Mouse (Mus musculus) adrenal gland, postnatal 4 days (tissue): ENCODE measurements around the gene Tex38. TPM values are rescaled to one million over a fixed set of nuclear protein-coding genes. Genes with fewer than 3 reads are reported as not detected.

Source experiments
- DNase-seq, 2 experiments: peaks; one replicate each; pipeline ENCODE4 v3.0.0; 2021 to 2022; ENCODE audit warnings: low spot score in 2 of 2, mixed read lengths in 2 of 2
- total RNA-seq, 2 experiments: library from RNA; stranded (reverse); gene quantifications; 2 replicates each; pipeline ENCODE4 v1.2.3; 2021

The Tex38 gene
- total RNA-seq, 2 experiments from 2014 or later = 2.4 to 2.5 TPM

DNA sequence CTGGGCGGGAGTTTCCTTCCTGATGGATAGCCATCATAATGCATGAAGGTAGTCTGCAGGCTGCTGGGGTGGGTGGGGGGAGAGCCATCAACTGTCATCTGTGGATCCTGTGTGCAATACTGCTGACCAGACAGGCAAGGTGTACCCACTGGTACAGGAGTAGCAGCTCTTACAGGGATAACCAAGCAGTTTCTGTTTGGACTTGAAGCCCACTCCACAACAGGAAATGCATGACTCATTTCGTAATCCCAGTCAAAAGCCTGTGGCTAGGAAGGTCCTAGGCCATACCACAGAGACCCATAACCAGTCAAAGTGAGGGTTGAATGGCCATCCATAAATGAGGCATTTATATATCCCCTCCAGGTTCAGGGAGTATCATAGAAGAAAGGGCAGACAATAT, 3.2 kb downstream of the Tex38 start:
- DNase-seq = no peak

DNA sequence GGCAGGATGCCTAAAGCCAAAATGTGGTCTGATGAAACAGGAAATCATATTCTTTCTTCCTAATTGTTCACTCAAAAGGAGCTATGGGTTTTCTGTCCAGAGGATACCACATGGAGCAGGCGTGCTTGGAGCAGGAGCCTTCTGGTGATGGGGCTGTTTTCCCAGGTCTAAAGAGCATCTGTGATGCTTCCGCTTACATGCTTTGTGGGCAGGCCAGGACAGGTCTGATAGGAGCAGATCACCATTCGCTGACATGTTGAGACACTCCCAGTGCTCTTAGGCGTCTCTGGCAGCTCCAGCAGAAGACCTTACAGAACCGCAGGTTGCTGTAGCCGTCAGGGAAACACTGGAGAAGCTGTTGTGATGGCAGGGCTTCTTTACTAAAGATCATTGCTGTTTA, 5.8 kb downstream of the Tex38 start:
- DNase-seq = no peak

DNA sequence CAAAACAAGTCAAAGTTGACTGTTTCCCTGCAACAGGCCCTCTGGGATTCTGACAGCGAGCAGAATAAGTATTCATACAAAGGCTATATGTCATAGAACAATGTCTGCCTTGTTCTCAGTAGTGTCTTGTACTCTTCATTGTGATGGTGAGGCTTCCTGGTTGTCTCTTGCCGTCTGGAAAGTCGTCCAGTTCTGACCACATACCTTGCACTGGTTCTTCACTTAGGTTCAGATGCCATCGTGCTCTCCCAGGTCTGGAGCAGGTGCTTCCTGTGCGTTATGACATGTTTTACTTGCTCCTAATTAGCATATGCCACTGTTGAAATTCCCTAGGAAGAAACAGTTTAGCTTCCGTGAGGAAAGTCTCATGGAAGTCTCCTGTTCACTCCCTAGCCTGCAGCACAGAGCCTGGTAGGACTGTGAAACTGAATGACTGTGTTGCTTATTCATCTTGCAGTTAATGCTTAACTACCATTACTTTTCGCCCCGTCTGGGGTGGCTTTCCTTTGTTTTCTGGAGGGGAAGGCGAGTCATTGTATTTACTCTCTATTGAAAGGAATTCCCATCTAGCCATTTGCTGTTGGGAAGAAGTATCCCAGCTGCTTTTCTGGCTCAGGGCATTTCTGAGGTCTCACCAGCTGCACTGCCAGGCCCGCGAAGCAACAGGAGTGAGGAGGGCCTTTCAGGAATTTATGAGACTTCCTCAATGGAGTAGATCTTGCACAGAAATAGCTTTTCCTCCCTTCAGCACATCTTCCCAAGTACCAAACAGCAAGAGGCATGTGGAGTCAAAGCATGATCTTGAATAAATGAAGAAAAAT, 13.0 kb downstream of the Tex38 start:
- no peak for DNase-seq

DNA sequence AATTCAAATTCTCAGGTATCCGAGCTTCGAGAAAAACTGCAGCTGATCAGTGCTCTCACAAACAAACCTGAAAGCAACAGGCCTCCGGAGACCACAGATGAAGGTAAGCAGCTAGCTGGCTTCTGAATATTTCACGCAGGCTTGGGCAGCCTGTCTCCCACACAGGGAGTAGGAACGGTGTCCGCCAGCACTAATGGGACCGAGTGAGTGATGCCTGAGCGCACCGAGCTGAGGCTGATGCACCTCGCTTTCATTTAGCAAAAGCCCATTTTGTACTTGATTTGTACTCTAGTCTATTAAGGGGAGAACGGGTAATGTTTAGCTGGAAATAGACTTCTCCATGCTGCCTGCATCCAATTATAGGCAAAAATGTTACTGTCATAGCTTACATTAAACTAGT, 16.2 kb downstream of the Tex38 start:
- DNase-seq = no peak

DNA sequence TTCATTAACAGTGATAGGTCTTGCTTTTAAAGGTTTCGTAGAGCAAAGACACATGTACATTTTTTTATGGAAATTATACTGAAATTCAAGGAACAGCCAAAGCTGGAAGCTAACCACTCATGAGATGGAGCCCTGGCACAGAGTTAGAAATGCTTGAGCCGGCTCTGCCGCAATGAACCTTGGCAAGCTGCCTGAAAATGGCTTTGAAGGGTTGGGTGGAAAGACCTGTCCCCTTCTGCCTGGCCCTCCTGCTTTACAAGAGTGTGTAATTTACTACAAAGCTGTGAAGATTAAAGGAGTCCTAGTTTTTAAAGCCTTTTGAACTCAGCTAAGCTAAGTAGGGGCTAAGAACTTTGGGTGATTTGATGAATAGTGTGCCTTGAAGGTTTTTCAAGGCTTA, 19.6 kb downstream of the Tex38 start:
- DNase-seq = peak in 1 of 2 experiments; percentile 31

DNA sequence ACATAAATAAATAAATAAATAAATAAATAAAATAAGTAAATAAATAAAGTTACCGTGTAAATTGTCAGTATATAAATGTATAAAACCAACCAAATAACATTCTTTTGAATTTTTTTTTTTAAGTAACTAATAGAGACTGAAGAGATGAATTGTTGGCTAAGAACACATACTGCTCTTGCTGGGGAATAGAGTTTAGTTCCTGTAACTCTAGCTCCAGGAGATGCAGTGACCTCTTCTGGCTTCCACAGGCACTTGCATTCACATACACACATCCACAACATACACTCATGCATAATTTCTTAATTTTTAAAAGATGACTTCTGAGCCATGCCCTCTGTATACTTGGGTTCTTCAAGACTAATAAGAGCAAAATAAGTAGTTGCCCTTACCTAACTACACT, 26.0 kb downstream of the Tex38 start:
- DNase-seq = no peak

DNA sequence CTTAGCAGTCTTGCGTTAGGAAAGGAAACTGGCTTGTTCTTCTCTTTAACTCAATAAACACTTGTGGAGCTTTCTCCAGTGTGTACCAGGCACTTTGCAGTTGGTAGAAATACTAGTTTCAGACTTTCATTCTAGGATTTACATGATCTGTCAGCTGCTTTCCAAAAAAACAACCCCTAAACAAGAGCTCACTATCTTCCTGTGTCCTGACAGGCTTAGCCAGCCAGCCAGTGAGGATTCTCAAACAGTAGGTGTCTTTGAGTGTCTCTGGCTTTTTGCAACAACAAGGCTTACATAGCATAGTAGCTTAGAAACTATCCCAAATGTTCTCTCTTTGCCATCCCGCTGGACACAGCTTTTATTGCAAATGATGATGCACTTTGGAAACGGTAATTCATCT, 26.7 kb downstream of the Tex38 start:
- DNase-seq = no peak

DNA sequence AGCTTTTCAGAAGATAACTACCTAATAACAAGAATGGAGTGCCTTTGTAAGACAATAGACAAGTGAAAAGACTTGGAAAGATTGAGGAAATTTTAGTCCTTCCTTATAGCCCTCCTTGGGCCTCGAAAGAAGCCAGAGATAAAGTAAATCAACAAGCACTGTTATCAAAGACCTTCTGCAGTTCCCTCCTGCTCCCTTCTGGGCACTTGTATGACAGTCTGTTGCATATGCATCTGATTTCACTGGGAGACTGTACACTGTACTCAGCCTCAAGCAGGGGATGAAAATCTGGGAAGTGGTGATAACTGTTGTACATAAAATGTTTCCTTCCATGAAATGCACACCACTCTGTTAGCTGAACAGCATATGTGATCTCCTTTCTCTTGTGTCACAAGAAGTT, 31.5 kb downstream of the Tex38 start:
- no peak for DNase-seq

DNA sequence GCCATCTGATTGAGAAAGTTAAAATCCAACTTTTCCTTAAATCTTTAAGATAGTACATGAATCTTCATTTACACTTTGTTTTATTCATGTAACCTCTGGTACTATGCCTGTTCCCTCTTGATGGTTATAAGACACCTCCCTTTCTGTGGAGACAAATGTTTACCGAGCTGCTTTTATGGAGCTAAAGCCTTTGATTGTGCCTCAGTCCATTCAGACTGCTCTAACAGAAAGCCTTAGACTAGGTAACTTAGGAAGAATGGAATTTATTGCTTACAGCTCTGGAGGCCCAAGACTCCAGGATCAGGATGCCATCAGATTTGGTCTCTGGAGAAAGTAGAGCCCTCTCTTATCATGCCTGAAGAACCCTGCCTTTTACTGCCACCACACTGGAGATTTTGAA, 32.6 kb downstream of the Tex38 start:
- DNase-seq = no peak

DNA sequence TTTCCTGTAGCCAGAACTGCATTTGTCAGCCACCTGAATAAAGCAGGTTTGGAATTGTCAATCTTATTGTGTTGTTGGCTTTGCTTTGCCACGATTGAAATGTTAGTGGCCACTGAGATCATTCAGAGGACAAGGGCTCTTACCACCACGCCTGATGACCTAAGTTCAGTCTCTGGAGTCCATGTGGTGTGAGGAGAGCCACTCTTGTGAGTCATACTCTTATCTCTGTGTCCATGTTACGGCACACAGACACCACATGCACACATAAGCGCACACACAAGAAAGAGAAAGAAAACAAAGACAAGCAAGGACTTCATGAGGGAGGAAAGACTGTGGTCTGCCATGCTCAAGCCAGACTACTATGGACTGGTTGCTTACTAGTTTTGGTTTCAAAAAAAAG, 37.7 kb downstream of the Tex38 start:
- no peak for DNase-seq

DNA sequence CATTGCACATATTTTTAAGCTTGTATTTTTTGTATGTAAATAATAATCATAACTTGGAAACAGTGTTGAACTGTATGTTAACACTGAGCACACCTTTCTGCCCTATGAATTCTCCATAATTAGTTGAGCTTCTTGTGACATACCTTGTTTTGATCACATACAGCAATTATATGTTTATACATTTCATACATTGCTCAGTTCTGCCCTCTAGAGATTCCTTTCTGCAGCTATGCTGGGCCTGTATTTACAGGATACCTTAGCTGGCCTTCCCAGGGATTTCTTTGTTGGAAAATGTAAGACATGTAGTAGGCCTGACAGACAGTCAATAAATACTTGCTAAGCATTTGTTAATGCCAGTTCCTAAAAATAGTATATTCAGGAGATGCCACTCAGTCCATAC, 38.2 kb downstream of the Tex38 start:
- DNase-seq = no peak

DNA sequence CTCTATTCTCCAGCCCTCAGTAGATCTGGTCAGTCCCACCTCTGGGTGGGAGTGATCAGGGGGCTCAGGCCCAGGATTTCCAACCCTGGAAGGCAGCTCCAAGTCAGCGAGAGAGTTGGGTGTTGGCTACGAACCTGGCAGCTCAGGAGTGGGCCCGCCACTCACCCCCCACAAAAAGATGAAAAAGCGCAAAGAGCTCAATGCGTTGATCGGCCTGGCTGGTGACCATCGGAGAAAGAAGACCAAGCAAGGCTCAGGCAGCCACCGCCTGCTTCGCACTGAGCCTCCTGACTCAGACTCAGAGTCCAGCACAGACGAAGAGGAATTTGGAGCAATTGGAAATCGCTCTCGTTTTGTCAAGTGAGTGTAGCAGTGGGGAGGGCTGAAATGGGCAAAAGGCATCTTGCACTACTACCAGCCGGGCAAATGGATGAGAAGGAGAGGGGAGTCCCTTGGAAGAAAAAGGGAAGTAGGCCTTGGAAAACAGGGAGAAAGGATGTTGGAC, 42.3 kb downstream of the Tex38 start:
- no peak for DNase-seq

DNA sequence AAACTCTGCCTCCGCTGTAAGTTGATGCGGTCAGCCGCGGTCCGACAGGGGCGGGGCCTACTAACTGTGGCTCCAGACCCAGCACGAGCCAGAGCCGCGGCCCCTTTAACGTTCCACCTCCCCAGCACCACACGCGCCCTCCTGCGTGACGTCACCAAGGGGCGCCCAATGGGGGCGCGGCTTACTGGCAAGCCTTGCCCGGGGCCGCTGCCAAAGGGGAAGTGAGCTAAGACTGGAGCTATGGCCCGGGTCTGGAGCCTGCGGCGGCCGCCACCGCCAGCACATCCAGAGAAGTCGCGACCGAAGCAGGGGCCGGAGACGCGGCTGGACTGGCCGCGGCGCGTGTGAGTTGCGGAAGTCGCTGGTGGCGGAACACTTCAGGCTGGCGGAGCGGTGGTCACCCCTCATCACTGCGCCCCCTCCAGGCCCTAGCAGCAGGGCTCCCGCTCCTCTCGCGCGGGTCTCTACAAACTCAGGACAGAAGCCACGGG, 43.2 kb downstream of the Tex38 start, which contains the start of gene Efcab14:
Efcab14 (plus strand) TSS at position 194 of the 491 bp plus-strand sequence.
- DNase-seq = peak; percentile 97 to 98

DNA sequence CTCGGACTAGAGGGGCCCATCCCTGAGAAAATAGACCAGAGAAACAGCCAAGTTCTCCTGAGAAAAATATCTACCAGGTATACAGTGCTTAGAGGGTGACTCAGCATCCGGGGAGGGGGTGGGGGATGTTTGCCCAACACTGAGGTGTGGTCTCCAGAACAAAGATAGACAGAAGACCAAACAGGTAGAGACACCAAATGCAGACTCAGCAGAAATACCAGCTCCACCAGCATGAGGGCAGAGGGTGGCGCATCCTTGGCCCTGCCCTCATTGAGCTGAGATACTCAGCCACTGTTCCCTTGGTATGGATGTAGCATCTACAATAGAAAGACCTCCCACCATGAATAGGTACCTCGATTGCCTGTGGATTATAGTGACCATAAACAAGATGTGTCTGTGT, 46.0 kb downstream of the Tex38 start:
- no peak for DNase-seq

DNA sequence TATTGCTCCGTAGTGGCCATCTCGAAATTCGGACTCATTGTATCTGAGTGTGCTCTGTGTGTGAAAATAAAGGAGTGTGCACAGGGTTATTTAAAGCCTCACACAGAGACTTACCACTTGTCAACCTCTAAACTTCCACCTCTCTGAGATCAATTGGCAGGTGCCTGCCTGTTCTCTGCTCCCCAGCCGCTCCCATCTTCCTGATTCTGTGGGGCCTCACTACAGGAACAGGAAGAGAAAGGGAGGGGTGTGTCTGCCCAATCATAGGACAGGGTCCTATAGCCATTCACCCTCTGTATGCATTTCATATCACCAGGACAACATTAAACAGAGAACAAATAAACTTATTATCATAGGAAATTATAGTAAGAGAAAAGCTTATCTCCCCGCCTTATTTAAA, 47.1 kb downstream of the Tex38 start:
- DNase-seq = no peak

DNA sequence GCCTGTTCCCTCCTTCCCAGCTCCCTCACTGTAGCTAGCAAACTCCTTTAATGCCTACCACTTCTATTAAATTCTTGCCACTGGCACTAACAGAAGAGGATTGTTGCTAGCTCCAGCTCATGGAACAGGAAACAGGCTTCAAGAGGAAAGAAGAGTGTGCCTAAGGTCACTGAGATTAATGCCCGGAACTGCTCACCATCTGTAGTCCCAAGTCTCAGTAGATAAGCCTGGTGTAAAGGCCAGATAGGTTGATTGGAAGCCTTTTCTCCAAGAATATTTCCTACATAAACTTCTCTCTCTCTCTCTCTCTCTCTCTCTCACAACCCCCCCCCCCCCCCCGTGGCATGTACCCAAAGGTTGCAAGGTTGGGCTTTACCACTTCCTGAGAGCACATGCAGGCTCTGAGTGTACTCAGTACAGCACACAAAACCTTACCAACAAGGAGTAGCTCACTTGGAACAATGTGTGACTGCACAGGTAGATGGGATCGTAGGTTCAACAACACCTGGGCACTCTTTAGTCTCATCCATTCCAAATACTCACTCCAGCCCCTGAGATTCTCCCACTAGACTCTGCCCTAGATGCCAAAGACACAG, 48.5 kb downstream of the Tex38 start:
- DNase-seq = no peak

DNA sequence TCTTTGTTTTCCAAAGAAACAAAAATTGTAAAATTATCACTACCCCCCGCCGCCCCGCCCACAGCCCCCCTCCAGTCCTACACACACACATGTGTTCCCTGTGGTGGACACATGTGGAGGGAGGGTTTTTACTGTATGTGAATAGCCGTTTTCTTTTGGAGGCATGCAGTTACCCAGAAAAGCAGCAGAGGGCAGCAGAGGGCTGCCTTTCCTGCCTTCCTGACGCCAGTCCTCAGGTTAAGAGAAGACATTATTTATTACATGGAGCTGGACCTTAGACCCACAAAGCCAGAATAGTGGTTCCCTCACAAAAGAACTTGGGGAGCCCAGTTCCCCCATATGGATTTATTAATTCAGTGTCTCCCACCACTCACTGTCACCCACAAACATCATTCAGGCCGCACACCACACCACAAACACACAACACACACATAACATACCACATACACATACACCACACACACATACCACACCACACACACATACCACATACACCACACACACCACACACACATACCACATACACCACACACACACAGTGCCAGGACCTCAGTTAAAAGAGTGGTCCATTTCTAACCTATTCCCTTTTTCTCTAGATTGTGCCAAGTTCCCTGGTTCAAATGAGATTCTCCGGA, 49.1 kb downstream of the Tex38 start:
- peak; percentile 33 to 43 for DNase-seq

Other genes with a start within 250 kb of the Tex38 start
- gene Cyp4a31, start 217.4 kb downstream of the Tex38 start, total RNA-seq = 1 to 10 TPM; 5.1 to 5.9 TPM
- 1 to 10 TPM in 1 of 2 experiments, under 1 TPM in 1; 0.81 to 4.4 TPM for gene Cyp4a32, start 180.0 kb downstream of the Tex38 start, total RNA-seq
- gene Cyp4b1, start 133.3 kb downstream of the Tex38 start, total RNA-seq = 10 to 100 TPM; 22.1 to 27.5 TPM
- 10 to 100 TPM; 68.1 to 71.2 TPM for gene Efcab14, start 43.3 kb downstream of the Tex38 start, total RNA-seq
- 10 to 100 TPM; 63.0 to 68.3 TPM for gene Atpaf1, start 3.8 kb upstream of the Tex38 start, total RNA-seq
- 10 to 100 TPM; 17.5 to 20.4 TPM for gene Mob3c, start 47.1 kb upstream of the Tex38 start, total RNA-seq
- 10 to 100 TPM; 52.7 to 59.0 TPM for gene Mknk1, start 58.2 kb upstream of the Tex38 start, total RNA-seq
- not detected for gene Kncn, start 103.4 kb upstream of the Tex38 start, total RNA-seq
- gene 6430628N08Rik, start 109.6 kb upstream of the Tex38 start, total RNA-seq = not detected
- not detected for gene Dmbx1, start 158.9 kb upstream of the Tex38 start, total RNA-seq
- 10 to 100 TPM in 1 of 2 experiments, 1 to 10 TPM in 1; 10.0 to 10.3 TPM for gene Faah, start 236.9 kb upstream of the Tex38 start, total RNA-seq